Mouse (Mus musculus) hematopoietic stem cell, adult 5-6 weeks (primary cell): ENCODE results near the gene Ttc38. TPM values are rescaled to one million over a fixed set of nuclear protein-coding genes. Genes with fewer than 3 reads are reported as not detected.

ENCODE experiments used
- total RNA-seq: library from RNA; stranded (forward); fragments of 172-1452, 232-1000 nt; gene quantifications from 2 replicates; pipeline ENCODE4 v1.2.3, GENCODE M21; 2017

The Ttc38 gene
- total RNA-seq, 1 experiment from 2014 or later: 7.6 TPM

Other genes with a start within 250 kb of the Ttc38 start
- gene Wnt7b, start 249.8 kb upstream of the Ttc38 start, total RNA-seq: not detected in 2 replicates
- gene Ppara, start 97.3 kb upstream of the Ttc38 start, total RNA-seq: not detected in 2 replicates
- 12.1 and 12.4 TPM in 2 replicates for gene Cdpf1, start 20.6 kb upstream of the Ttc38 start, total RNA-seq
- gene Pkdrej, start 10.6 kb upstream of the Ttc38 start, total RNA-seq: 0.19 TPM in 1 of 2 replicates, not detected in the other
- 9.4 and 13.3 TPM in 2 replicates for gene Gtse1, start 27.4 kb downstream of the Ttc38 start, total RNA-seq
- gene Trmu, start 47.0 kb downstream of the Ttc38 start, total RNA-seq: 18.3 and 30.9 TPM in 2 replicates
- gene Celsr1, start 201.5 kb downstream of the Ttc38 start, total RNA-seq: 3.0 and 7.9 TPM in 2 replicates
- 37.6 and 66.4 TPM in 2 replicates for gene Gramd4, start 225.4 kb downstream of the Ttc38 start, total RNA-seq